Mouse (Mus musculus) testis, postnatal 10 days (tissue): ENCODE results near the gene Vmn2r86.
"Not testable (repeated sequence)": the region's sequence is repeated elsewhere in the genome, so short reads cannot be mapped to it uniquely, and the experiment has no call there.

ENCODE experiments used
- DNase-seq: peaks from one replicate; pipeline ENCODE4 v3.0.0; 2021; ENCODE audit warnings: low spot score

Gene Vmn2r86

DNA sequence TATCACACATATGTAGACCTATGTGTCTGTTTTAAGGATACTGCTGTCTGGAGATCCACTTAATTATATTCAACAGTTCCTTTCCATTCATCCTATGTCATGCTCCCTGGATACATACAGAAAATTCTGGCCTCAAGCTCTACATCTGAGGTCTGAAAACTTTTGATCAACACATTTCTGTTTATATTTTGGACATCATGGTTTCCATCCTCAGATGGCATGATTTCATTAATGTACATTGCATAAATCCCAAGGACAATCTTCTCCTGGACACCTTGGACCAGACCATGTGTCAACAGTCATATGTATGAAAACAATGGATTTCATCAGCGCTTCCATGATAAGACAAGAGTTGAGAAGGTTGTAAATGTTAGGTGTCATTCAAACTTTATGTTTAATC, at the start of gene Vmn2r86:
Gene Vmn2r86 (minus strand): TSS at position 101 of the 400 bp plus-strand sequence.
- not testable (repeated sequence) for DNase-seq

DNA sequence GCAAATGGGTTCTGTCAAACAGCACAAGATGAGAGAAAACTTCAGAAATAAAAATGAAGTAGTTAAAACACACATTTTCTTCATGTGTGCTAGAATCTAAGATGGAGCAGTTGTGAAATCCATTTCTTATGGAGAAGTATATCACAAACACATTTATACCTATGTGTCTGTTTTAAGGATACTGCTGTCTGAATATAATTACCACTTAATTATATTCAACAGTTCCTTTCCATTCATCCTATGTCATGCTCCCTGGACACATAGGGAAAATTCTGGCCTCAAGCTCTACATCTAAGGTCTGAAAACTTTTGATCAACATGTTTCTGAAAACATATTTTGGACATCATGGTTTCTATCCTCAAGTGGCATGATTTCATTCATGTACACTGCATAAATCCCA, 41.4 kb upstream of the Vmn2r86 start, which contains the start of gene Vmn2r87:
Gene Vmn2r87 (minus strand): TSS at position 101 of the 400 bp plus-strand sequence.
- no peak for DNase-seq

GRCm38 (mm10) chr10:130470311-130470760, 14.5 kb upstream of the Vmn2r86 start:
- peak; percentile 46 for DNase-seq

DNA sequence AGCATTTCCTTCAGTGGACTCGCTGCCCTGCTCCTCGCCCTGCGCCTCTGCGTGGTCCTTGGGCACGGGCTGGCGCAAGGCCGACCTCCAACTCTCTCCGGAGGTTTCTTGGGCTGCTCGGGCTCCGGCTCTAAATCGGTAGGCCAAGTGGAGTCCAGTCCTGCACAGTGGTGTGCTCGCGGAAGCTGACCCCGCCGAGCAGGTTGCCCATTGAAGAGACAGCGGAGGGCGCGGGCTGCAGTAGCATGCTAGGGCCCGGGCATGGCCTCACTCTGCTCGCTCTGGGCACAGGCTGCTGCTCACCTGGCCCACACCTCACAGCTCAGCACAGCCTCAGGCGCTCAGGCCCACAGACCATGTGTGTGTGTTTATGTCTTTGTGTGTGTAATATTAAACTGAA, 11.1 kb downstream of the Vmn2r86 start:
- peak; percentile 38 for DNase-seq

GRCm38 (mm10) chr10:130434185-130434898, 21.5 kb downstream of the Vmn2r86 start:
- DNase-seq = not testable (repeated sequence)

DNA sequence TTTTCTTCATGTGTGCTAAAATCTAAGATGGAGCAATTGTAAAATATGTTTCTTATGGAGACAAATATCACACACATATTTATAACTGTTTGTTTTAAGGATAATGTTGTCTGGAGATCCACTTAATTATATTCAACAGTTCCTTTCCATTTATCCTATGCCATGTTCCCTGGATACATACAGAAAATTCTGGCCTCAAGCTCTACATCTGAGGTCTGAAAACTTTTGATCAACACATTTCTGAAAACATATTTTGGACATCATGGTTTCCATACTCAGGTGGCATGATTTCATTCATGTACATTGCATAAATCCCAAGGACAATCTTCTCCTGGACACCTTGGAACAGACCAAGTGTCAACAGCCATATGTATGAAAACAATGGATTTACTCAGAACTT, 26.2 kb downstream of the Vmn2r86 start, which contains the start of gene Vmn2r85:
Gene Vmn2r85 (minus strand): TSS at position 101 of the 400 bp plus-strand sequence.
- DNase-seq = not testable (repeated sequence)

GRCm38 (mm10) chr10:130422368-130422767, 33.5 kb downstream of the Vmn2r86 start:
- DNase-seq = not testable (repeated sequence)

DNA sequence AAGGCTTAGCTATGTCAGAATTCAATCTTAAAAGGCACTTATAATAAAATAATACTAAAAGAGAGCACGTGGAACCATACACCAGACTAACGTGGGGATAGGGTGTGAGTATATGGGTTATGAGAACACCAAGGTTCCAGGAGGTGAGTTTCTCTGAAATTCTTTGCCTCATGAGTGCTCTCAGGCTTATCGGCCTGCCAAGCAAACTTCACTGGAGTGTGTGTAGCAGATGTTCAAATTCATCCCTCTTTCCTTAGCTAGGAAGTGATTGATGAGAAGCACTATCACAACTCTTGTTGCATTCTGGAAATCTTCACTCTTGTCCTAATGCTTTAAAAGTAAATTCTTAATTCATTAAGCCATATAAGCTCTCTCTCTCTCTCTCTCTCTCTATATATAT, 35.4 kb downstream of the Vmn2r86 start:
- no peak for DNase-seq

GRCm38 (mm10) chr10:130419954-130420353, 35.9 kb downstream of the Vmn2r86 start:
- not testable (repeated sequence) for DNase-seq

GRCm38 (mm10) chr10:130416352-130416751, 39.5 kb downstream of the Vmn2r86 start:
- DNase-seq = not testable (repeated sequence)

- DNase-seq = not testable (repeated sequence)
These were observed 43.6 kb downstream of the Vmn2r86 start for GRCm38 (mm10) chr10:130412167-130412698.

- no peak for DNase-seq
These were observed 61.6 kb downstream of the Vmn2r86 start, which contains the start of gene Vmn2r84 for GRCm38 (mm10) chr10:130394232-130394631. TSS of gene Vmn2r84 (minus strand) at chr10:130394332.
